Mouse (Mus musculus) neural tube, embryonic 13.5 days (tissue): Measurements from ENCODE around the gene Apoc1. TPM values are rescaled to one million over a fixed set of nuclear protein-coding genes. Genes with fewer than 3 reads are reported as not detected.

ENCODE experiments used
- ATAC-seq: fragments of 200-750 bp; cut with Nextera tagmentation; 2 replicates; pipeline ENCODE4 v1.8.0; 2017; ENCODE audit warnings: low read depth, mild to moderate bottlenecking, moderate TSS enrichment, moderate library complexity
- H3K27ac ChIP-seq: fragments of 300-500 bp; sonication (generic); replicated peaks from 2 replicates; pipeline ENCODE4 v1.5.1; 2015; ENCODE audit warnings: moderate library complexity, mild to moderate bottlenecking, inconsistent platforms
- H3K27me3 ChIP-seq: fragments of 300-500 bp; sonication (generic); 2 replicates; pipeline ENCODE4 v1.6.1; 2015; ENCODE audit warnings: mild to moderate bottlenecking, inconsistent platforms
- H3K36me3 ChIP-seq: fragments of 300-500 bp; sonication (generic); 2 replicates; pipeline ENCODE4 v1.6.1; 2015; ENCODE audit warnings: mild to moderate bottlenecking, inconsistent platforms
- H3K4me1 ChIP-seq: fragments of 300-500 bp; sonication (generic); replicated peaks from 2 replicates; pipeline ENCODE4 v1.6.1; 2015; ENCODE audit warnings: inconsistent platforms
- H3K4me2 ChIP-seq: fragments of 300-500 bp; sonication (generic); 2 replicates; pipeline ENCODE4 v1.6.1; 2015; ENCODE audit warnings: inconsistent platforms, mild to moderate bottlenecking, moderate library complexity
- H3K4me3 ChIP-seq: fragments of 300-500 bp; sonication (generic); 2 replicates; pipeline ENCODE4 v1.5.1; 2015; ENCODE audit warnings: mild to moderate bottlenecking, inconsistent platforms
- H3K9ac ChIP-seq: fragments of 300-500 bp; sonication (generic); 2 replicates; pipeline ENCODE4 v1.6.1; 2015; ENCODE audit warnings: moderate library complexity, mild to moderate bottlenecking, inconsistent platforms
- H3K9me3 ChIP-seq: fragments of 300-500 bp; sonication (generic); 2 replicates; pipeline ENCODE4 v1.6.1; 2016; ENCODE audit warnings: inconsistent platforms
- WGBS: fragments of 180-500 bp; shearing (Covaris S2); methylation state at CpG from one replicate; pipeline ENCODE4 v1.1.7; 2015; 5-methylcytosine and 5-hydroxymethylcytosine counted together
- polyA plus RNA-seq: library from polyadenylated mRNA; unstranded; fragments of >200 nt; fragmentation: Nextera tagmentation; extraction: Ambion mirVana; gene quantifications from 2 replicates; pipeline ENCODE4 v1.2.1, GENCODE M21; 2015

The Apoc1 gene
- polyA plus RNA-seq, 1 experiment from 2014 or later: 6.6 TPM

GRCm38 (mm10) chr7:19676662-19677061, 15.8 kb downstream of the Apoc1 start:
- no peak for ATAC-seq
- H3K27ac ChIP-seq: no peak overlapping the region
- no peak overlapping the region for H3K9ac ChIP-seq
- H3K27me3 ChIP-seq: no peaks in the 10 kb centered on the region
- H3K36me3 ChIP-seq: no peaks in the 10 kb centered on the region
- no peaks in the 10 kb centered on the region for H3K4me1 ChIP-seq
- no peak overlapping the region for H3K4me2 ChIP-seq
- 63% methylated on average over 1 of the region's 1 CpGs for WGBS
- no peak overlapping the region for H3K4me3 ChIP-seq
- no peaks in the 10 kb centered on the region for H3K9me3 ChIP-seq

- H3K27me3 ChIP-seq: no peaks in the 10 kb centered on the region
- WGBS: 87% methylated on average over 10 of the region's 10 CpGs
- no peaks in the 10 kb centered on the region for H3K36me3 ChIP-seq
- ATAC-seq: no peak
- no peak overlapping the region for H3K4me3 ChIP-seq
- no peaks in the 10 kb centered on the region for H3K4me1 ChIP-seq
- no peak overlapping the region for H3K4me2 ChIP-seq
- no peaks in the 10 kb centered on the region for H3K9me3 ChIP-seq
- H3K27ac ChIP-seq: no peak overlapping the region
- no peak overlapping the region for H3K9ac ChIP-seq
Observed at GRCm38 (mm10) chr7:19675824-19676223, 16.6 kb downstream of the Apoc1 start.

GRCm38 (mm10) chr7:19673083-19673699, 19.3 kb downstream of the Apoc1 start:
- no peak for ATAC-seq
- Histone ChIP-seq H3K36me3 (no peaks in the 10 kb centered on the region), H3K9ac (no peak overlapping the region), H3K4me2 (no peak overlapping the region), H3K27me3 (no peaks in the 10 kb centered on the region), H3K27ac (no peak overlapping the region), H3K4me3 (no peak overlapping the region), H3K4me1 (peaks cover 5% of the 10 kb centered on the region; the same call in 1 of the 2 replicates), H3K9me3 (no peaks in the 10 kb centered on the region)
- WGBS: 73% methylated on average over 14 of the region's 14 CpGs

- WGBS: 69% methylated on average over 10 of the region's 10 CpGs
- ATAC-seq: no peak
- H3K36me3 ChIP-seq: no peaks in the 10 kb centered on the region
- no peaks in the 10 kb centered on the region for H3K27me3 ChIP-seq
- peaks cover 5% of the 10 kb centered on the region for H3K4me1 ChIP-seq
- H3K9ac ChIP-seq: no peak overlapping the region
- no peak overlapping the region for H3K4me2 ChIP-seq
- no peaks in the 10 kb centered on the region for H3K9me3 ChIP-seq
- no peak overlapping the region for H3K4me3 ChIP-seq
- no peak overlapping the region for H3K27ac ChIP-seq
Observed at GRCm38 (mm10) chr7:19671511-19671910, 20.9 kb downstream of the Apoc1 start.

- peak; percentile 62 for ATAC-seq
- Histone ChIP-seq H3K4me3 (no peak overlapping the region; the same call in 1 of the 2 replicates), H3K9ac (0 out of 2 replicates have a peak overlapping the region, but pooled peaks have one; percentile 31), H3K36me3 (no peaks in the 10 kb centered on the region), H3K9me3 (no peaks in the 10 kb centered on the region), H3K4me1 (peaks cover 17% of the 10 kb centered on the region), H3K4me2 (peak overlapping the region; percentile 31), H3K27ac (peak overlapping the region; percentile 63), H3K27me3 (no peaks in the 10 kb centered on the region)
- WGBS: 12% methylated on average over 10 of the region's 10 CpGs
Observed at GRCm38 (mm10) chr7:19668947-19669721, 23.3 kb downstream of the Apoc1 start.

GRCm38 (mm10) chr7:19667434-19667833, 25.0 kb downstream of the Apoc1 start:
- Histone ChIP-seq H3K4me1 (peaks cover 34% of the 10 kb centered on the region), H3K36me3 (0 out of 2 replicates have a peak, but pooled peaks cover 5% of the 10 kb centered on the region), H3K9me3 (no peaks in the 10 kb centered on the region), H3K9ac (no peak overlapping the region), H3K27me3 (no peaks in the 10 kb centered on the region), H3K4me3 (no peak overlapping the region), H3K27ac (no peak overlapping the region), H3K4me2 (no peak overlapping the region)
- 85% methylated on average over 2 of the region's 2 CpGs for WGBS
- ATAC-seq: no peak

GRCm38 (mm10) chr7:19666750-19667149, 25.7 kb downstream of the Apoc1 start:
- Histone ChIP-seq H3K4me3 (no peak overlapping the region), H3K36me3 (0 out of 2 replicates have a peak, but pooled peaks cover 12% of the 10 kb centered on the region), H3K4me2 (no peak overlapping the region), H3K27ac (no peak overlapping the region), H3K9me3 (no peaks in the 10 kb centered on the region), H3K9ac (no peak overlapping the region), H3K27me3 (no peaks in the 10 kb centered on the region), H3K4me1 (peaks cover 41% of the 10 kb centered on the region)
- no peak for ATAC-seq
- 64% methylated on average over 3 of the region's 3 CpGs for WGBS

GRCm38 (mm10) chr7:19664955-19665841, 27.3 kb downstream of the Apoc1 start, which contains the start of gene Clptm1:
TSS of gene Clptm1 (minus strand) at chr7:19665033.
- H3K9ac ChIP-seq: peak within 1 kb of the TSS; percentile 94
- peak within 1 kb of the TSS; percentile 92 for H3K4me2 ChIP-seq
- H3K36me3 ChIP-seq: 0 out of 2 replicates have a peak, but pooled peaks cover 13% of the 10 kb centered on the region
- peak within 1 kb of the TSS; percentile 95 for H3K27ac ChIP-seq
- peak within 1 kb of the TSS; percentile 95 for H3K4me3 ChIP-seq
- H3K4me1 ChIP-seq: peaks cover 48% of the 10 kb centered on the region
- H3K27me3 ChIP-seq: no peaks in the 10 kb centered on the region
- H3K9me3 ChIP-seq: no peaks in the 10 kb centered on the region
- WGBS: under 1% methylated on average over 63 of the region's 63 CpGs
- ATAC-seq: peak; percentile 87

- peak overlapping the region; percentile 94 for H3K9ac ChIP-seq
- under 1% methylated on average over 36 of the region's 37 CpGs for WGBS
- H3K27me3 ChIP-seq: no peaks in the 10 kb centered on the region
- peak overlapping the region; percentile 92 for H3K4me2 ChIP-seq
- peak overlapping the region; percentile 95 for H3K27ac ChIP-seq
- 0 out of 2 replicates have a peak, but pooled peaks cover 18% of the 10 kb centered on the region for H3K36me3 ChIP-seq
- ATAC-seq: peak; percentile 60
- no peaks in the 10 kb centered on the region for H3K9me3 ChIP-seq
- peak overlapping the region; percentile 95 for H3K4me3 ChIP-seq
- peaks cover 48% of the 10 kb centered on the region for H3K4me1 ChIP-seq
Observed at GRCm38 (mm10) chr7:19664455-19664954, 28.0 kb downstream of the Apoc1 start.

GRCm38 (mm10) chr7:19663940-19664339, 28.5 kb downstream of the Apoc1 start:
- Histone ChIP-seq H3K4me2 (peak overlapping the region; percentile 92), H3K36me3 (peaks cover 23% of the 10 kb centered on the region; the same call in 1 of the 2 replicates), H3K27ac (no peak overlapping the region), H3K4me1 (peaks cover 43% of the 10 kb centered on the region), H3K9ac (peak overlapping the region; percentile 94), H3K9me3 (no peaks in the 10 kb centered on the region), H3K27me3 (no peaks in the 10 kb centered on the region), H3K4me3 (peak overlapping the region; percentile 95)
- 0 out of 2 replicates have a peak, but pooled peaks have one; percentile 15 for ATAC-seq
- WGBS: 13% methylated on average over 8 of the region's 8 CpGs

- Histone ChIP-seq H3K4me1 (no peaks in the 10 kb centered on the region), H3K4me2 (no peak overlapping the region), H3K27ac (no peak overlapping the region), H3K9ac (no peak overlapping the region), H3K27me3 (no peaks in the 10 kb centered on the region), H3K9me3 (no peaks in the 10 kb centered on the region), H3K4me3 (no peak overlapping the region), H3K36me3 (peaks cover 75% of the 10 kb centered on the region)
- WGBS: 94% methylated on average over 2 of the region's 2 CpGs
- no peak for ATAC-seq
Observed at GRCm38 (mm10) chr7:19652614-19653013, 39.8 kb downstream of the Apoc1 start.
